Mouse (Mus musculus) cerebellum, adult 9-11 months (tissue): ENCODE measurements around the gene Pramel4.
"Not testable (repeated sequence)": the region's sequence is repeated elsewhere in the genome, so short reads cannot be mapped to it uniquely, and the experiment has no call there.

Source experiments
- DNase-seq: peaks from one replicate; pipeline ENCODE4 v3.0.0; 2022

Gene Pramel4

DNA sequence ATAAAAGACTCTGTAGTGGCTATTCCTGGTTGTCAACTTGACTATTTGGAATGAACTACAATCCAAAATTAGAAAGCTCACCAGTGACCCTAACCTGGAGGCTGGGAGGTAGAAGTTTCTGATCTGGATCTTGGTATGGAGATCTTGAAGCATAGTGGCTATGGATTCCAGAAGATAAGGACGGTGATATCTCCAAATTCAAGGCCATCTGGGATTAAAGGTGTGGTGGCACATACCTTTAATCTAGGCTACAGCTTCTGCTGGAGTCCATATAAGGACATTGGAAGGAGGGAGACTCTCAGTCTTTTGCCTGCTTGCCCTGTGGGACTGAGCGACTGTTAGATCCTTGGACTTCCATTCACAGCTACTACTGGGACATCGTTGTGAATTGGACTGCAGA, at the start of gene Pramel4:
Gene Pramel4, plus strand, starts transcription at position 301 of the 400 bp plus-strand sequence.
- not testable (repeated sequence) for DNase-seq

GRCm38 (mm10) chr4:144106174-144106573, 47.2 kb downstream of the Pramel4 start, which contains the start of gene Gm13102:
Gene Gm13102 (plus strand): TSS chr4:144106474.
- not testable (repeated sequence) for DNase-seq
